Mouse (Mus musculus) c-Kit-positive CD71-positive TER-119-positive erythroid progenitor cells, embryonic 14.5 days (primary cell): Measurements from ENCODE around the gene Arhgef38.
A peak's percentile ranks its signal among the peaks of the same experiment; 100 is the strongest.

ENCODE experiments used
- DNase-seq: peaks from one replicate; pipeline ENCODE4 v3.0.0-alpha.2; 2013; ENCODE audit warnings: low spot score

Arhgef38 gene

GRCm38 (mm10) chr3:133234821-133235295 lies at the start of gene Arhgef38:
TSS of gene Arhgef38 (minus strand) at chr3:133234949.
- no peak for DNase-seq

DNA sequence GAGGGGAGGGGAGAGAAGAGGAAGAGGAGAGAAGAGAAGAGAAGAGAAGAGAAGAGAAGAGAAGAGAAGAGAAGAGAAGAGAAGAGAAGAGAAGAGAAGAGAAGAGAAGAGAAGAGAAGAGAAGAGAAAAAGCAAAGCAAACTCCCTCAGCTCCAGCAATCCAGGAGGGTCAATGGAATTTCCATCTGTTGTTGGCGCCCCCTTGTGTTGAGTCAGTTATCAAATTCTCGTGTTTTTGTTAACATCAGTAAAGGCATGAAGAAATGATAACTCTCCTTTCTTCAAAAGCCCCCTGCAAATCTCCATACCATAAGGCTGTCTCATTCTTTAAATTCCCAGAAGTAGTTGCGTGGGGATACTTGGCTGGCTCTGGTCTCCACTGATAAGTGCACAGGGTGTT lies 37.1 kb upstream of the Arhgef38 start:
- DNase-seq, result peak; percentile 46

DNA sequence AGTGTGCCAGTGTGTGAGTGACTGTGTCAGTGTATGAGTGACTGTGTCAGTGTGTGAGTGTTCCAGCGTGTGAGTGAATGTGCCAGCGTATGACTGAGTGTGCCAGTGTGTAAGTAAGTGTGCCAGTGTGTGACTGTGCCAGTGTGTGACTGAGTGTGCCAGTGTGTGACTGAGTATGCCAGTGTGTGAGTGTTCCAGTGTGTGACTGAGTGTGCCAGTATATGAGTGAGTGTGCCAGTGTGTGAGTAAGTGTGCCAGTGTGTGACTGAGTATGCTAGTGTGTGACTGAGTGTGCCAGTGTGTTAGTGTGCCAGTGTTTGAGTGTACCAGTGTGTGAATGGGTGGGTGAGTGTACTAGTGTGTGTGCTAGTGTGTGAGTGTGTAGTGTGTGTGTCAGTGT lies 24.1 kb upstream of the Arhgef38 start:
- DNase-seq, result no peak

GRCm38 (mm10) chr3:133255842-133256241 lies 21.1 kb upstream of the Arhgef38 start:
- no peak for DNase-seq

GRCm38 (mm10) chr3:133244027-133244426 lies 9.3 kb upstream of the Arhgef38 start:
- DNase-seq, result no peak

GRCm38 (mm10) chr3:133241916-133242315 lies 7.2 kb upstream of the Arhgef38 start:
- DNase-seq, result no peak

DNA sequence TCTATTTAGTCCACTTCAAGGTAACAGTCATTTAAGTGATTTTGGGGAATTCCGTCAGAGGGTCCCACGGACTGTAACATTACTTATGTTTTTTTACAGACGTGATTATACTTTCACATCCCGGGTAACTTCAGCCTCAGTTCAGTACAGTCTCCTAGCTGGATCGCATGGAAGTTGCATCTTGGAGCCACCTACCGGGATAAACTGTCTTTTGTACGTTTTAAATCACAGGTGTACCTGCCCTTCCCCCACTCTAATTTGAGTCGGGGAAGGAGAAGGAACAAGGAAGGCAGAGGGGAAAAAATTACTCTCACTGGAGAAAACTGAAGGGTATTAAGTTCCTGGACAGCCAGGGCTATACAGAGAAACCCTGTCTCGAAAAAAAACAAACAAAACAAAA lies 756 bp downstream of the Arhgef38 start:
- no peak for DNase-seq

DNA sequence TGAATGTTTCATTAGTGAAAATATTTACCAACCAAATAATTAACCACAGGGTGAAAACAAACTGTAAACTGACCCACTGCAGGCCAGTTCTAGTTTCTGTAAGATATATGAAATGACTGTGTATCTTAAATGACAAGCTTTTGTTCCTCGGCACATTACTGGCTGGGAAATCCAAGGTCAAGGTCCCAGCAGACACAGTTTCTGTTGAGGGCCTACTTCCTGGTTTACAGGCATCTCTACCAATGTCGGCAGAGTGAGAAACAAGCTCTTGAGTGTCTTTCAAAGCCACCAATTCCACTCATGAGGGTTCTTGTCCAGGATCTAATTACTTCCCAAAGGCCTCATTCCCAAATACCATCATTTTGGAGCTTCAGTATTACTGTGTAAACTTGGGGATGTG lies 4.3 kb downstream of the Arhgef38 start:
- no peak for DNase-seq

DNA sequence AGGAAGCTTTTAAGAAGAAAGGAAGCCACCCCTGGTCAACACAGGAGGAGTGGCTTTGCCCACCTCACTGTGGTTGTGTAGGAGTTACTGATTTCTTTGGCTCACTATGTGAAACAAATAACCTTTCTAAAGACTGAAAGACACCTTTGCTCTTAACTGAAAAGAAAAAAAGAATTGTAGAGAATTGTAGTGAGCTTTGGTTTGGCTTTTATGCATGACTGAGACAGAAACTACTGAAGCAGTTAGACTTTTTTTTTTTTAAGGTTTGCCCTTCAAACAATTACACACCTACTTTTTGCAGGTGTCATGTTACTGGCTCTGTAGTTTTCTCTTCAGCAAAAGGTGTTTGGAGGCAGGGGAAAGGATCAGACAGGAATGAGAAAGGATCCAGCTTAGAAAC lies 5.2 kb downstream of the Arhgef38 start:
- no peak for DNase-seq

GRCm38 (mm10) chr3:133227258-133228012 lies 7.3 kb downstream of the Arhgef38 start:
- DNase-seq, result no peak

DNA sequence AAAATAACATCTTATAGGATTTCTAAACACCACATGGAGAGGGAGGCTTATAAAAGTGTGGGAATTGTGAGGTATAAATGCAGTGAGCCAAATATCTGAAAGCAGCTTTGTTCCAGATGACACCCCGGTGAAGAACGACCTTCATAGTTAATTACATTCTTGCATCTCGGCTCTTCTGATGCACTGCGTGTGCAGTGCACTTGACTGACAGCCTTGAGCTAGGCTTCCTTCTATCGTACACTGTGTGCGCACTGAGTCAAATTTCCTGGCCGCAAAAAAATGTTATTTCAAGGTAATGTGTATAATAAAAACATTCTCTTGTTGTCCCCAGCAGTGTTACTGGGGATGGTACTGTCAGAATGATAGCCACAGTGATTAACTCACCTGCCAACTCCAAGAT lies 16.2 kb downstream of the Arhgef38 start:
- DNase-seq, result no peak

DNA sequence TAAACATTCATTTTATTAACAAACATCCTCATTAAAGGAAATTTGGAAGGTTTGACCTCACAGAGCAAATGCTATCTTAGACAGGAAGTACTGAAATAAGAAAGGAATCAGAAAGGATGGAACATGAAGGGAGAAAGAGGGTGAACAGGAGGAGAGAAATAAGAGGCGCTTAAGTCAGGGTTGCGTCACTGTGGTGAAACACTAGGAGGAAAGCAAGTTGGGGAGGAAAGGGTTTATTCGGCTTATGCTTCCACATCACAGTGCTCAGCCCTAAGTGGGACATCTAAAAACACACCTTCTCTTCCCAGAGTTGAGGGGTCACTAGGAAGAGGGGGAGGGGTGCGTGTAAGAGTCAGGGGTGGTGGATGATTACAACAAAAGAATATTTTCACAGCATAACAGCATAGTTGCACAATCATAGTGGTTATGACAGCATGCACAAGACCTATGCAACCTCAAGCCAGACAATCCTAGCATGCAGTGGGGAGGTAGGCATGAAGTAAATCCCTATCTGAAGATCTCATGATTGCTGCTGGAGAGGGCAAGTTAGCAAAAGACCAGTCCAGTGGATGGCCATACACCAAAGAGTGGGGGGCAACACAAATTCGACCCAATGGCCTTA lies 19.4 kb downstream of the Arhgef38 start:
- no peak for DNase-seq

DNA sequence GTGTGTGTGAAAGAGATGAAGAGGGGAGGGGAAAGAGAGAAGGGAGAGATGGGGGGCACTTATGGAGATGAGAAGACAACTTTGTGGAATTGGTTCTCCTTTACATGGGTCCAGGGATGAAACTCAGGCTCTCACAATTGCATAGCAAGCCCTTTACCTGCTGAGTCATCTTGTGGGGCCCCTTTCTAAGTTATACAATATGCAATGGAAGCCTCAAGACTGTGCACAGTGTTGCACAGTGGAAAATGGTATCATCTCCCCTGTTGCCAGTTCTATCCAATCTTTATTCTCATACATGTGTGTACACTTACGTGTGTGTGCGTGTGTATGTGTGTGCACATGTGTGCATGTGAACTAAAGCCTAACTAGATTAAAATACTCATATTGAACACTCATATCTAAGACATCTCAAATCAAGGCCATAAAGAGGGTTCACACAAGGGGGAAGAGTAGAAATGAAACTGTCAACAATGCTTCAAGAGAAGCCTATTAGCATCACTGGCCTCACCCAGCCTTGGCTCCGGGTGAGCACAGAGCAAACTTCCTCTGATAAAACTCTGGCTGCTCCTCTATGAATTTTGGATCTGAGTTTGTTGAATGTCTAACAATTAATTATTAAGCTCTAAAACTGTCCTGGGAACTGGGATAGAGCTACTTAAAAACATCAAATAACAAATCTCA lies 21.2 kb downstream of the Arhgef38 start:
- no peak for DNase-seq

- no peak for DNase-seq
Observed at GRCm38 (mm10) chr3:133211324-133211723, 23.4 kb downstream of the Arhgef38 start.

- no peak for DNase-seq
Observed at GRCm38 (mm10) chr3:133203713-133204112, 31.0 kb downstream of the Arhgef38 start.

- no peak for DNase-seq
Observed at GRCm38 (mm10) chr3:133202171-133202570, 32.6 kb downstream of the Arhgef38 start.

DNA sequence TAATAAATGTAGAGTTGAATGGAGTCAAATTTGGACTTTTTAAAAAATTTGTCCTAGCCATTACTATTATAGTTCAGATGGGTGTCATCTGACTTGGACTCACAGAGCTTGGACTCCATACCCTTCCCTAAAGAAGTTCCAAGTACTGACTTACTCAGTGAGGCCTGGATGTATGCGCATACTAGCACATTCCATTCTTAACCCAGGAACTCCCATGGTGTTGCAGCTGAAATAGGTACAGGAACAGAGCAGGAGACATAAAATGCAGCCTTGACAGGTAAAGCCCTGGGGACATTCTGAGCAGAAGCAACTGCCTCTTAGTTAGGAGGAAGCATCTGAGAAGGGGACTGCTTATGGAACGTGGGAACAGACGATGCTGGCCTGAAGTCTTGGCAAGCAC lies 45.8 kb downstream of the Arhgef38 start:
- DNase-seq, result no peak

GRCm38 (mm10) chr3:133187524-133187923 lies 47.2 kb downstream of the Arhgef38 start:
- no peak for DNase-seq

DNA sequence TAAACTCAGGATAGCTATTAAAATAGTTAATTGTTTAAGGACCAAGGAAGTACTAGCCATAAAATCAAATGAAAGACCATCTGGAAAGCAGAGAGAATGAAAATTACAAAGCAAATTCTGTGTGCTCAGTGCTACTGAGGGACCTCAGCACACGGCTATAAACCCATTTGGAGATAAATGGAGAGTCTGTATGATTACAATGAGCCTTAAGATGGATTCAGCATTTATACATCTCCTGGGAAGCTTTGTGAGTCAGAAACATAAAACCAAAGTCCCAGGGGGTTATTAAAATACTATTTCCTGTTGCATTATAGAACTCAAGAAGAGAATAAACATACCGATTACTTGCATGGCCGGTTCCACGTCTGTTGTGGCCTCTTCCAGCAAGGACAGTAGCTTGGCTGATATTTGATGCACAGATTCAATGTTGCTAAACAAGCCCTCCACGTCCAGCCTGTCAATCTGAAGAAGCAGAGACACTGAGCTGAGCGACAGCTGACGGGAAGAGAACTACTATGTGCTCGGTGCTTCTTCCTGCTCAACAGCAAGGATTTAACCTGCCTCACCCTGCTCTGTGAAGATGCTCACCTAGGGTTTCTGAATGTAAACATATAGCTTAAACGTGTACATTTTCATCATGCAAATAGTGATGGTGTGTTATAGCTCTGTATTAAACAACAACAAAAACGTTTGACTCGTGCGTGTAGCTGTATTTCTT lies 58.6 kb downstream of the Arhgef38 start:
- no peak for DNase-seq

- DNase-seq, result no peak
Observed at GRCm38 (mm10) chr3:133172291-133172690, 62.5 kb downstream of the Arhgef38 start.

DNA sequence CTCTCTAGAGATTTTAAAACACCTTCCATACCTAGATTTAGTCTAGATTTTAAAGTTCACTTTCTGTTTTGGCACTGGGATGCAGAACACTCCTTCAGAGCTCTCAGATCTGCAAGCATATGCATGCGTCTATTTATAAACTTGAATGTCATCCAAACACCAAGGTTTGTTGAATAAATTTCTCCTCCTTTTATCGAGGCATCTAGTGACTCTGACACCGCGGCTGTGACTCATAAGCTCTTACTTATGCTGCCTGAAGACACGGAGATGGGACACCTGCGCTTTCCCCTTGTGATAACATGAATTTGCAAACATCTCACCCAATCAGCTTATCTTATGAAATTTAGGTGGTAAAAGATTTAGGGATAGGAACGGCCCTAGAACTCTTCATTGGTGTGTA lies 65.0 kb downstream of the Arhgef38 start:
- no peak for DNase-seq

- DNase-seq, result no peak
Observed at GRCm38 (mm10) chr3:133167550-133167949, 67.2 kb downstream of the Arhgef38 start.
